Mouse (Mus musculus): ENCODE data around the gene Rbfox1.

DNA sequence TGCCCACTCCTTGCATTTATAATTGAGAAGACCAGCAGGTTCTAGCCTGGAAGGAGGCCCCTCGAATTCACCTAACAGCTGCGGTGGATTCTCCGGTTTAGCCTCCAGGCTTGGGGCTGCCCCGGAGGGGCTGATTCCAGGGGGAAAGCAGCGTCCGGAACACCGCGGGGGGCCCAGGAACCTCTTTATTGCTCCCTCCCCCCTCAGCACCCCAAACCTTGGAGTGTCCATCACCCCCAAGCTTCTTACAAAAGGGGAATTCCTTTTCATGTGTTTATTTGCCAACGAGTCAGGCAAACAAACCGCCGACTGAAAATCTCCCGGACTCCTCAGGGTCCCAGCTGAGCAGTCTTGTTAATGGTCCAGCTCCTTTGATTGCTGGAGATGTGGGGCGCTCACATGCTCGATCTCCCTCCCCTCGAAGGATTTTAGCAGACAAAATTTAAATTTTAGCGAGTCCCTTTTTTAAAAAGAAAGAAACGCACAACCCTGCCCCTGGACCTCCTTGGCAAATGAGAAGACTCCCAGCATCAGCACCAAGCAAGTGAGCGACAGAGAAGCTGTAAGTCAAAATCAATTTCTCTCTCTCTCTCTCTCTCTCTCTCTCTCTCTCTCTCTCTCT, 1153.6 kb downstream of the Rbfox1 start:
- TF ChIP-seq CTCF (IDR thresholded peaks at IDR 0.05; ENCODE audit: low read depth, low read length) (no peak), POLR2A (IDR thresholded peaks at IDR 0.05; ENCODE audit: extremely low read depth, insufficient read depth, low read length) (no peak)
